Mouse (Mus musculus): ENCODE data around the gene Hectd4. TPM values are rescaled to one million over a fixed set of nuclear protein-coding genes. Genes with fewer than 3 reads are reported as not detected.

Gene Hectd4
- 3.3 and 3.6 TPM in 2 replicates for polyA plus RNA-seq (2015; fragmentation: Nextera tagmentation; extraction: Ambion mirVana)

DNA sequence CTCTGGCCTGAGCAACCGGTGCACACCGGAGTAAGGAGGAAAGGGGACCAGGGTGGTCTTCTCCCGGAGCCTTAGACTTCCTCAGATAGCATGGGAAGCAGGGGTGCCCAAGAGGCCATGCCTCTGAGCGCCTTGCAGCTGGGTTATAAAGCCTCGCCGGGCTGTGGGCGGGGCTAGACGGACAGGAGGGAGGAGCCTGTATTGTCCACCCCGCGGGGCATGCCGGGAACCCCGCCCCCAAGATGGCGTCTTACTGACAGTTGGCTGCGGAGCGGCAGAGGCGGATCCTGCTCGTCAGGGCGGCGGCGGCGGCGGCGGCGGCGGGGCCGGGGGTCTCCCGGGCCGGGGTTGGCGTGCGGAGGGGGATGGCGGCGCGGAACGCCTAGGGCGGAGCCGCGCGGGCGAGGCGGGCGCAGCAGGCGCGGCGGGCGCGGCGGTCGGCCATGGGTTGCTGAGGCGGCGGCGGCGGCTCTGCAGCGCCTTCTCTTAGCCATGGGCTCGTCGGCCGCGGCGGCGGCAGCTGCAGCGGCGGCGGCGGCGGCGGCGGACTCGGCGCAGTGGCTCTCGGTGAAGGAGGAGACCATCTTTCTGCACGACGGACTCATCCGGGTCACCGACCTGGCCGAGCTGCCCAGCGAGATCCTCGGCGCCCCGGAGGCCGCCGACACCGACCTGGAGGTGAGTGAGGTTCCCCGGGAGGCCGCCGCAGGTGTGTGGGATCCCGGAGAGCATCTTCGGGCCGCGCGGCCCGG, at the start of gene Hectd4:
Gene Hectd4, plus strand, starts transcription at position 240 of the 752 bp plus-strand sequence.
- 2% methylated on average over 29 of the region's 90 CpGs for WGBS (ENCODE audit: insufficient replicate concordance)
- TF ChIP-seq CTCF (IDR thresholded peaks at IDR 0.05; ENCODE audit: low read depth) (no peak), EP300 (IDR thresholded peaks at IDR 0.05; ENCODE audit: low read depth) (no peak)
- Histone ChIP-seq H3K9me3 (ENCODE audit: low read length) (no peaks in the 10 kb centered on the region), H3K36me3 (replicated peaks; ENCODE audit: insufficient read depth, low read length) (no peaks in the 10 kb centered on the region; the same call in 1 of the 2 replicates), H3K4me2 (ENCODE audit: low read depth, low read length) (peak within 1 kb of the TSS; percentile 84), H3K9ac (replicated peaks) (peak within 1 kb of the TSS; percentile 96), H3K27ac (ENCODE audit: low read depth) (peak within 1 kb of the TSS; percentile 95), H3K4me1 (ENCODE audit: insufficient read depth) (peaks cover 21% of the 10 kb centered on the region), H3K27me3 (ENCODE audit: insufficient read depth, low read length) (no peaks in the 10 kb centered on the region), H3K4me3 (ENCODE audit: low read depth, low read length) (peak within 1 kb of the TSS; percentile 97)
- ATAC-seq (peak; percentile 60), DNase-seq (peak; percentile 100)

- no peaks in the 10 kb centered on the region for H3K9me3 ChIP-seq (ENCODE audit: low read length)
- no peak overlapping the region for H3K4me2 ChIP-seq (ENCODE audit: low read depth, low read length)
- TF ChIP-seq EP300 (IDR thresholded peaks at IDR 0.05; ENCODE audit: low read depth) = no peak
- peak; percentile 50 for TF ChIP-seq CTCF (IDR thresholded peaks at IDR 0.05; ENCODE audit: low read depth)
- H3K4me3 ChIP-seq (ENCODE audit: low read depth, low read length) = no peak overlapping the region
- DNase-seq = no peak
- no peaks in the 10 kb centered on the region for H3K4me1 ChIP-seq (ENCODE audit: insufficient read depth)
- H3K27me3 ChIP-seq (ENCODE audit: insufficient read depth, low read length) = no peaks in the 10 kb centered on the region
- peaks cover 18% of the 10 kb centered on the region for H3K36me3 ChIP-seq (replicated peaks; ENCODE audit: insufficient read depth, low read length)
- ATAC-seq = no peak
- no peak overlapping the region for H3K9ac ChIP-seq (replicated peaks)
- no peak overlapping the region for H3K27ac ChIP-seq (ENCODE audit: low read depth)
- 79% methylated on average over 4 of the region's 4 CpGs for WGBS (ENCODE audit: insufficient replicate concordance)
These were observed 47.2 kb upstream of the Hectd4 start for GRCm38 (mm10) chr5:121172835-121173234.

GRCm38 (mm10) chr5:121179077-121179857, 40.8 kb upstream of the Hectd4 start:
- 74% methylated on average over 9 of the region's 9 CpGs for WGBS (ENCODE audit: insufficient replicate concordance)
- DNase-seq = no peak
- TF ChIP-seq EP300 (IDR thresholded peaks at IDR 0.05; ENCODE audit: low read depth) (no peak), CTCF (IDR thresholded peaks at IDR 0.05; ENCODE audit: low read depth) (no peak)
- Histone ChIP-seq H3K4me3 (ENCODE audit: low read depth, low read length) (no peak overlapping the region), H3K4me1 (ENCODE audit: insufficient read depth) (peaks cover 6% of the 10 kb centered on the region), H3K9me3 (ENCODE audit: low read length) (no peaks in the 10 kb centered on the region), H3K27ac (ENCODE audit: low read depth) (no peak overlapping the region), H3K36me3 (replicated peaks; ENCODE audit: insufficient read depth, low read length) (no peaks in the 10 kb centered on the region), H3K4me2 (ENCODE audit: low read depth, low read length) (no peak overlapping the region), H3K27me3 (ENCODE audit: insufficient read depth, low read length) (no peaks in the 10 kb centered on the region), H3K9ac (replicated peaks) (no peak overlapping the region)
- ATAC-seq = no peak

DNA sequence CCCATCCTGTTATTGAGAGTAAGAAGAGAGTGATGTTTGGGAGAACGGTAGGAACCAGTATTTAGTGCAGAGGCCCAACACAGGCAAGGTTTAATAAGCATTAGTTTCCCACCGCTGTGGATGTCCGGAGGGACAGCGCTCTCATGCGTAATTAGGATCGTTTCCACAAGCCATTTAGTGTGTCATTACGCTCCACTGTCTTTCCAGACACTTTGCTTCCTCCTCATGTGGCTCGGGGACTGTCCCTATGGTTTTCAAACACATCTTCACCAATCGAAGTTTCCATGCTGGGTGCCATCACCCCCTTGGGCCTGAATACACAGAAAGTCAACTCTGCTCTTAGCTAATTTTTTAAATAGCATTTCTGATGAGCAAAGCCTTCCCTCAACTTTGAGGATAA, 36.8 kb upstream of the Hectd4 start:
- Histone ChIP-seq H3K36me3 (replicated peaks; ENCODE audit: insufficient read depth, low read length) (no peaks in the 10 kb centered on the region), H3K27me3 (ENCODE audit: insufficient read depth, low read length) (no peaks in the 10 kb centered on the region), H3K4me2 (ENCODE audit: low read depth, low read length) (no peak overlapping the region), H3K27ac (ENCODE audit: low read depth) (no peak overlapping the region), H3K9me3 (ENCODE audit: low read length) (no peaks in the 10 kb centered on the region), H3K4me1 (ENCODE audit: insufficient read depth) (peaks cover 29% of the 10 kb centered on the region), H3K4me3 (ENCODE audit: low read depth, low read length) (no peak overlapping the region), H3K9ac (replicated peaks) (no peak overlapping the region)
- no peak for DNase-seq
- no peak for ATAC-seq
- WGBS (ENCODE audit: insufficient replicate concordance) = 85% methylated on average over 9 of the region's 9 CpGs
- TF ChIP-seq EP300 (IDR thresholded peaks at IDR 0.05; ENCODE audit: low read depth) (no peak), CTCF (IDR thresholded peaks at IDR 0.05; ENCODE audit: low read depth) (no peak)

- peaks cover 35% of the 10 kb centered on the region for H3K4me1 ChIP-seq (ENCODE audit: insufficient read depth)
- ATAC-seq = no peak
- no peak for DNase-seq
- no peak overlapping the region for H3K4me3 ChIP-seq (ENCODE audit: low read depth, low read length)
- H3K9ac ChIP-seq (replicated peaks) = no peak overlapping the region
- 47% methylated on average over 2 of the region's 2 CpGs for WGBS (ENCODE audit: insufficient replicate concordance)
- no peak overlapping the region; the same call in 1 of the 2 replicates for H3K27ac ChIP-seq (ENCODE audit: low read depth)
- no peaks in the 10 kb centered on the region for H3K27me3 ChIP-seq (ENCODE audit: insufficient read depth, low read length)
- no peak overlapping the region for H3K4me2 ChIP-seq (ENCODE audit: low read depth, low read length)
- H3K9me3 ChIP-seq (ENCODE audit: low read length) = no peaks in the 10 kb centered on the region
- no peaks in the 10 kb centered on the region for H3K36me3 ChIP-seq (replicated peaks; ENCODE audit: insufficient read depth, low read length)
- no peak for TF ChIP-seq CTCF (IDR thresholded peaks at IDR 0.05; ENCODE audit: low read depth)
- no peak for TF ChIP-seq EP300 (IDR thresholded peaks at IDR 0.05; ENCODE audit: low read depth)
These were observed 35.6 kb upstream of the Hectd4 start for GRCm38 (mm10) chr5:121184375-121184774.

DNA sequence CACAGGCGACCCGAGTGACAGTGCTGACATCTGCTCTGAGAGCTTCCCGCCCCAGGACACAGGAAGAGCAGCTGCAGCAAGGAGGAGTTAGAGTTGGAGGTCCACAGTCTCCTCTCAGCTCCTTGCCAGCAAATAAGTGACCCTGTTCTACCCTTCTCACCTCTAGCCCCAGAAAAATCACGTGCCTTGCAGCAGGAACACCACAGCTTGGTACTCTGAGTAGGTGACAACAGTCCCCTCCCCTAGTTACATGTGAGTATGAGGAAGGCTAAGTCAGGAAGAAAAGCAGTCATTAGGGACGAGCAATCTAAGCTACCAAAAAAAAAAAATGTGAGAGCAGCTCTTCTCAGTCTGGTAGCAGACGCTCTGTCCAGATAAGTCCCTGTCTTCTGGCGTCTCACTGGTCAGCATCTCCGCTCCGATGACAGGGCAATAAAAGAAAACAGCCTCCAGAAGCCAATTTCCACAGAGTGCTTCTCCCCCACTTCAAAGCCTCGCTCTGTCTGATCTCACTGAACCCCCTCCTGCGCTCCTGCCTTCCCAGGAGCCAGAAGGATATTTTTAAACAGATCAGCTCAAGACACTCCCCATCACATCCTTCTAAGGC, 35.0 kb upstream of the Hectd4 start:
- peak; percentile 72 for ATAC-seq
- Histone ChIP-seq H3K27ac (ENCODE audit: low read depth) (peak overlapping the region; percentile 37), H3K27me3 (ENCODE audit: insufficient read depth, low read length) (no peaks in the 10 kb centered on the region), H3K4me1 (ENCODE audit: insufficient read depth) (peaks cover 38% of the 10 kb centered on the region), H3K4me2 (ENCODE audit: low read depth, low read length) (peak overlapping the region; percentile 41; the same call in 1 of the 2 replicates), H3K36me3 (replicated peaks; ENCODE audit: insufficient read depth, low read length) (no peaks in the 10 kb centered on the region), H3K9me3 (ENCODE audit: low read length) (no peaks in the 10 kb centered on the region), H3K4me3 (ENCODE audit: low read depth, low read length) (no peak overlapping the region), H3K9ac (replicated peaks) (peak overlapping the region; percentile 34; the same call in 1 of the 2 replicates)
- no peak for DNase-seq
- WGBS (ENCODE audit: insufficient replicate concordance) = 30% methylated on average over 11 of the region's 11 CpGs
- TF ChIP-seq EP300 (IDR thresholded peaks at IDR 0.05; ENCODE audit: low read depth) = 0 out of 2 replicates have a peak, but pooled peaks have one; percentile 14
- no peak for TF ChIP-seq CTCF (IDR thresholded peaks at IDR 0.05; ENCODE audit: low read depth)

Measured in liver, postnatal 0 days (tissue).